Mouse (Mus musculus): ENCODE measurements around the gene Trim65. TPM values are rescaled to one million over a fixed set of nuclear protein-coding genes. Genes with fewer than 3 reads are reported as not detected.
"Not testable (repeated sequence)": the region's sequence is repeated elsewhere in the genome, so short reads cannot be mapped to it uniquely, and the experiment has no call there.

Gene Trim65
- polyA plus RNA-seq, 1 experiment from 2014 or later: 6.1 TPM

- not testable (repeated sequence) for H3K9me3 ChIP-seq (replicated peaks); H3K4me1 ChIP-seq; H3K27ac ChIP-seq (replicated peaks); H3K4me2 ChIP-seq (replicated peaks); H3K27me3 ChIP-seq; H3K9ac ChIP-seq; ATAC-seq (ENCODE audit: insufficient number of reproducible peaks, low FRiP score, low TSS enrichment, low read depth); H3K4me3 ChIP-seq (replicated peaks)
- WGBS: 88% methylated on average over 8 of the region's 8 CpGs
- peaks cover 28% of the 10 kb centered on the region for H3K36me3 ChIP-seq
Observed at GRCm38 (mm10) chr11:116121731-116122245, 9.1 kb downstream of the Trim65 start.

GRCm38 (mm10) chr11:116117819-116118218 is 13.1 kb downstream of the Trim65 start:
- H3K9me3 ChIP-seq (replicated peaks): no peaks in the 10 kb centered on the region
- ATAC-seq (ENCODE audit: insufficient number of reproducible peaks, low FRiP score, low TSS enrichment, low read depth): no peak
- peak overlapping the region; percentile 78 for H3K27ac ChIP-seq (replicated peaks)

GRCm38 (mm10) chr11:116117241-116117640 is 13.7 kb downstream of the Trim65 start:
- Histone ChIP-seq H3K36me3 (no peaks in the 10 kb centered on the region), H3K4me3 (replicated peaks) (no peak overlapping the region), H3K27ac (replicated peaks) (peak overlapping the region; percentile 78), H3K4me2 (replicated peaks) (no peak overlapping the region), H3K27me3 (no peaks in the 10 kb centered on the region), H3K4me1 (peaks cover 6% of the 10 kb centered on the region), H3K9me3 (replicated peaks) (no peaks in the 10 kb centered on the region), H3K9ac (no peak overlapping the region)
- ATAC-seq (ENCODE audit: insufficient number of reproducible peaks, low FRiP score, low TSS enrichment, low read depth): peak; percentile 88
- 24% methylated on average over 12 of the region's 12 CpGs for WGBS

More at GRCm38 (mm10) chr11:116117819-116118218, 13.1 kb downstream of the Trim65 start:
- H3K4me3 ChIP-seq (replicated peaks): no peak overlapping the region
- H3K27me3 ChIP-seq: no peaks in the 10 kb centered on the region
- H3K9ac ChIP-seq: no peak overlapping the region
- H3K4me1 ChIP-seq: peaks cover 6% of the 10 kb centered on the region
- 0 out of 2 replicates have a peak, but pooled peaks cover 5% of the 10 kb centered on the region for H3K36me3 ChIP-seq
- H3K4me2 ChIP-seq (replicated peaks): no peak overlapping the region

- no peak overlapping the region for H3K27ac ChIP-seq (replicated peaks)
- WGBS: 85% methylated on average over 19 of the region's 19 CpGs
Observed at GRCm38 (mm10) chr11:116111611-116112203, 19.2 kb downstream of the Trim65 start.

GRCm38 (mm10) chr11:116111067-116111466 is 19.9 kb downstream of the Trim65 start:
- Histone ChIP-seq H3K4me1 (peaks cover 47% of the 10 kb centered on the region), H3K4me2 (replicated peaks) (no peak overlapping the region), H3K27me3 (peaks cover 54% of the 10 kb centered on the region), H3K9ac (no peak overlapping the region), H3K4me3 (replicated peaks) (no peak overlapping the region), H3K27ac (replicated peaks) (no peak overlapping the region), H3K36me3 (no peaks in the 10 kb centered on the region), H3K9me3 (replicated peaks) (no peaks in the 10 kb centered on the region)
- ATAC-seq (ENCODE audit: insufficient number of reproducible peaks, low FRiP score, low TSS enrichment, low read depth): no peak
- 84% methylated on average over 4 of the region's 4 CpGs for WGBS

More at GRCm38 (mm10) chr11:116111611-116112203, 19.2 kb downstream of the Trim65 start:
- Histone ChIP-seq H3K9me3 (replicated peaks) (no peaks in the 10 kb centered on the region), H3K9ac (no peak overlapping the region), H3K4me3 (replicated peaks) (no peak overlapping the region), H3K27me3 (peaks cover 48% of the 10 kb centered on the region), H3K36me3 (no peaks in the 10 kb centered on the region), H3K4me1 (peaks cover 41% of the 10 kb centered on the region), H3K4me2 (replicated peaks) (no peak overlapping the region)
- no peak for ATAC-seq (ENCODE audit: insufficient number of reproducible peaks, low FRiP score, low TSS enrichment, low read depth)

- no peak overlapping the region for H3K9ac ChIP-seq
- H3K27me3 ChIP-seq: peaks cover 59% of the 10 kb centered on the region
- WGBS: 23% methylated on average over 10 of the region's 10 CpGs
- no peaks in the 10 kb centered on the region for H3K9me3 ChIP-seq (replicated peaks)
- peaks cover 52% of the 10 kb centered on the region for H3K4me1 ChIP-seq
- peak overlapping the region; percentile 50 for H3K4me3 ChIP-seq (replicated peaks)
- peak overlapping the region; percentile 40; the same call in 1 of the 2 replicates for H3K27ac ChIP-seq (replicated peaks)
- H3K4me2 ChIP-seq (replicated peaks): peak overlapping the region; percentile 79
- H3K36me3 ChIP-seq: no peaks in the 10 kb centered on the region
- no peak for ATAC-seq (ENCODE audit: insufficient number of reproducible peaks, low FRiP score, low TSS enrichment, low read depth)
Observed at GRCm38 (mm10) chr11:116110540-116110939, 20.4 kb downstream of the Trim65 start.

- ATAC-seq (ENCODE audit: insufficient number of reproducible peaks, low FRiP score, low TSS enrichment, low read depth): peak; percentile 57
- H3K27me3 ChIP-seq: peaks cover 62% of the 10 kb centered on the region
- H3K9me3 ChIP-seq (replicated peaks): no peaks in the 10 kb centered on the region
- WGBS: 1% methylated on average over 34 of the region's 35 CpGs
- H3K4me3 ChIP-seq (replicated peaks): peak overlapping the region; percentile 50
- peak overlapping the region; percentile 79 for H3K4me2 ChIP-seq (replicated peaks)
- H3K27ac ChIP-seq (replicated peaks): peak overlapping the region; percentile 40
- peak overlapping the region; percentile 35 for H3K9ac ChIP-seq
- H3K4me1 ChIP-seq: peaks cover 52% of the 10 kb centered on the region
- H3K36me3 ChIP-seq: no peaks in the 10 kb centered on the region
Observed at GRCm38 (mm10) chr11:116110131-116110530, 20.8 kb downstream of the Trim65 start.

GRCm38 (mm10) chr11:116109441-116110081 is 21.4 kb downstream of the Trim65 start:
- peak overlapping the region; percentile 50 for H3K4me3 ChIP-seq (replicated peaks)
- peaks cover 52% of the 10 kb centered on the region for H3K4me1 ChIP-seq
- H3K27ac ChIP-seq (replicated peaks): peak overlapping the region; percentile 40
- peaks cover 62% of the 10 kb centered on the region for H3K27me3 ChIP-seq
- H3K9me3 ChIP-seq (replicated peaks): no peaks in the 10 kb centered on the region
- peak overlapping the region; percentile 79 for H3K4me2 ChIP-seq (replicated peaks)
- ATAC-seq (ENCODE audit: insufficient number of reproducible peaks, low FRiP score, low TSS enrichment, low read depth): no peak
- peak overlapping the region; percentile 35 for H3K9ac ChIP-seq
- WGBS: under 1% methylated on average over 70 of the region's 70 CpGs
- no peaks in the 10 kb centered on the region for H3K36me3 ChIP-seq

GRCm38 (mm10) chr11:116108464-116109137 is 22.3 kb downstream of the Trim65 start:
- H3K9ac ChIP-seq: no peak overlapping the region

GRCm38 (mm10) chr11:116107777-116108285 is 23.1 kb downstream of the Trim65 start:
- Histone ChIP-seq H3K4me3 (replicated peaks) (peak overlapping the region; percentile 50), H3K36me3 (no peaks in the 10 kb centered on the region), H3K9ac (0 out of 2 replicates have a peak overlapping the region, but pooled peaks have one; percentile 3), H3K4me2 (replicated peaks) (peak overlapping the region; percentile 79), H3K4me1 (peaks cover 68% of the 10 kb centered on the region), H3K9me3 (replicated peaks) (no peaks in the 10 kb centered on the region), H3K27ac (replicated peaks) (no peak overlapping the region), H3K27me3 (peaks cover 62% of the 10 kb centered on the region)
- ATAC-seq (ENCODE audit: insufficient number of reproducible peaks, low FRiP score, low TSS enrichment, low read depth): no peak
- 17% methylated on average over 19 of the region's 19 CpGs for WGBS

More at GRCm38 (mm10) chr11:116108464-116109137, 22.3 kb downstream of the Trim65 start:
- Histone ChIP-seq H3K27me3 (peaks cover 62% of the 10 kb centered on the region), H3K4me2 (replicated peaks) (peak overlapping the region; percentile 79), H3K4me3 (replicated peaks) (peak overlapping the region; percentile 50), H3K4me1 (peaks cover 61% of the 10 kb centered on the region), H3K36me3 (no peaks in the 10 kb centered on the region), H3K27ac (replicated peaks) (peak overlapping the region; percentile 29; the same call in 1 of the 2 replicates), H3K9me3 (replicated peaks) (no peaks in the 10 kb centered on the region)
- 3% methylated on average over 23 of the region's 23 CpGs for WGBS
- ATAC-seq (ENCODE audit: insufficient number of reproducible peaks, low FRiP score, low TSS enrichment, low read depth): no peak

Measured in embryonic facial prominence, embryonic 15.5 days (tissue).